Mouse (Mus musculus) retina, embryonic 14.5 days (tissue): ENCODE measurements at regions not wholly inside any gene's neighbourhood (a gene's known extent, or its start where the extent isn't known, plus 50 kb on each side); places are given as distances from the start of the nearest gene placed in this dataset.
A peak's percentile ranks its signal among the peaks of the same experiment; 100 is the strongest.

Source experiments
- DNase-seq: peaks from one replicate; pipeline ENCODE4 v3.0.0-alpha.2; 2015; ENCODE audit warnings: low spot score

DNA sequence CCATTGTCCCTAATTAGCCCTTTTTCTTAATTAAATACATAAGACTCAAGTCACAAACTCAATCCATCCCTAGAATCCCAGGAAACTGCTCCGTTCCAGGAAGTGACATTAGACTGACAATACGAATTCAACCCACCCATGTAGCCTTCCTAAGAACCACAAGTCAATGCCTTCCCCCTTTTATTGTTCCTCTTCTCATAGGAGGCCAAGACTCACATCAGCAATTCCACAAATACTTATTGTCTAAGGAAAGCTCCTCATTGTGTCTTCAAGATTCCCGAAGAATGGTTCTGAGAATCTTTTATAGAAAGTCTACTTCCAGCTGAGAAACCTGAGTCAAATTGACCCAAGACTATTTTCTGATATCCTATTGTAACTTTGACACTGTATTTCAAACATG lies 147.3 kb downstream of the Dmac1 start:
- no peak for DNase-seq

DNA sequence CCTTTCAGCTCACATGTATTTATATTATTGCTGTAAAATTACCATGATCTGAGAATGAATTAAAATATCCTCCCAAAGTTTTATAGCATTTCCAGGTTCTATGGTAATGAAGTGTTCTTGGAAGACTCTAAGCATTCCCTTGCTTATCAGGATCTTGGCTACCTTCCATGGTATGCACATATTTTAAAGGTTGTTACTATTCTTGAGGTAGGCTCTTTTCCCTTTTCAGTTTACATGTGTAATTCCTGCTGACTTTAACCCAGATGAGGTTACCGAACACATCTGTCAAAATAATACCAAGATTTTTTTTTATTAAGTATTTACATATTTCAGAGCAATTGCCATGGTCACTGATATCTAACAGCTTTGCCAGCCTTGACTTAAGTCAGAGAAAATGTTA lies 162.2 kb downstream of the Dmac1 start:
- no peak for DNase-seq

DNA sequence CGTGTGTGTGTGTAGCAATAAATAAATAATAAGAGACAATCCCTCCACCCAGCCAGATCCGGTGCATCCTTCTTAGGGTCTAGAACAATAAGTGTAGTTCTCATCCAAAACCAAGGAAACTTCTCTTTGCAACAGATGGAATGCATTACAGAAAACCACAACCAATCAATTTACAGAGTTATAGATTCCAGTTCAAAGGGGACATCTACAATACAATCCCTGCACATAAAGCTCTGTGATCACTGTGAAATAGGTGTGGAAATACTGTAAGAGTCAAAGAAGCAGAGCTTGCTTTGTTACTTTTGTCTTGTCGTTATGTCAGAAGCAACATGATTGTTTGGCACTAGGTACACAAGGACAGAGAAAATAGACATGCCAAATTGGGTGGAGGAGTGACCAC lies 162.8 kb downstream of the Dmac1 start:
- no peak for DNase-seq

DNA sequence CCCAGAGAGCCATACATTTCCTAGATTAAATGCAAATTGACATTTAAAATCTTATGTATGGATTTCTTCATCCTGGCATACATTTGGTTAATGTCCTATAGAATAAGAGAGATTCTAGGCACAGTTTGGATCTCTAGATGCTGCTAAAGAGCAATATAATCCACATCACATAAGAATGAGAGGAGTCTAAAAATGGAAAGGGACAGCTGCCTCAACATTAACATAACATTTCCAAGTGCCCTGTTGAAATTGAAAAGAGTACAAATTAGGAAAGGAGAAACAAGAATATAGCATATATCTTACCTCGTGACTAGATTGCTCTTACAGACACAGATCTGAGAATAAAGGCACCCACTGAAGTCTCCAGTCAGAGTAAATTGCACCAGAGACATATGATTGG lies 212.3 kb downstream of the Dmac1 start:
- no peak for DNase-seq

DNA sequence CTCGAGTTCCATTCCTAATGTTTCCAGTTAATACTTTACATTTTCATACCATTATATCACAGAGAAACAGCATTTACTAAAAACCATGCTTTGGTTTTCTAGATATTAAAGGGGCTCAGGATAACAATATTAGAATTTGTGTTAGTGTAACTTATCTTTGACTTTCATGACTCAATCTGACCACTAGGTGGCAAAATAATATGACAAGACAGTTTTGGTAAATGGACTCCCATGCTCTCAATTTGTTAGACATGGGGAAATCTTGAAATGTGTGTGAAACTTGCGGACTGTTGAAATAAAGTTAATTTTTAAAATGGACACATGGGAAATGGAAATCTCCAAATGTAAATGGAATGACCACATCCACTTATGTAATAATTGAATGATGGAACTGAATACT lies 214.8 kb downstream of the Dmac1 start:
- peak; percentile 65 for DNase-seq

DNA sequence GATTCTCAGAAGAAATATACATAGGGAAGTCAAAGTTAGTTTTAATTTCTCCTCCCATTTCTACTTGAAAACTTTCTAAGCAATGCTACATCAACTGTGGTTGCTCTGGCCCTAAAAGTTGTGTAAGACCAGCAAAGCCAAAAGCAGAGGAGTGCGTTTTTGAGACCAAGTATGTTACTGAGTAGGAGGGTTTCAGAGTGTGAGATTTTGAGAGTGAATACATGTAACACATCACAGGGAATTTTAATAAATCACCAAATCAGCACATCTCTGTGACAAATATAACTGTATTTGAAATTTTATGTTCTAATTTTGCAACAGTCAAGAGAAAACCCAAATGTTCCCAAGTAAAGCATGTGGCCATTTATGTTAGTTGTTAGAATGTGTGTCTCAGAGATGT lies 234.6 kb downstream of the Dmac1 start:
- no peak for DNase-seq

DNA sequence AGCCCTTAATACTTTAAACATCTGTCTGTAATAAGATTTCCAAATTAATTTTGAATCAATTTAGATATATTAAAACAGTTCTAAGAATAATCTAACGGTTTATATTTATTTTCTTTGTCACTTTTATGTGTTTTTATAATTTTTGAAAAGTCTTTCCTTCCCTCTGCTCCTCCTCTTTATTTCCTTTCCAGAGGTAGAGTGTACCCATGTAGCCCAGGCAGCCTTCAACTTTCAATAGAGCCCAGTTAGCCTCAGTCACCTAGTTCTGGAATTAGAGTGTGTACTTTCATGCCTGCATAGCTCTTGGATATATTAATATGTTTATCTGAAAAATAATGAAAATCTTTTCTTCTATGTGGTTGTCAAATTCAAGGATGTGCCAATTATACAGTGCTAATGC lies 235.5 kb downstream of the Dmac1 start:
- DNase-seq, result no peak

DNA sequence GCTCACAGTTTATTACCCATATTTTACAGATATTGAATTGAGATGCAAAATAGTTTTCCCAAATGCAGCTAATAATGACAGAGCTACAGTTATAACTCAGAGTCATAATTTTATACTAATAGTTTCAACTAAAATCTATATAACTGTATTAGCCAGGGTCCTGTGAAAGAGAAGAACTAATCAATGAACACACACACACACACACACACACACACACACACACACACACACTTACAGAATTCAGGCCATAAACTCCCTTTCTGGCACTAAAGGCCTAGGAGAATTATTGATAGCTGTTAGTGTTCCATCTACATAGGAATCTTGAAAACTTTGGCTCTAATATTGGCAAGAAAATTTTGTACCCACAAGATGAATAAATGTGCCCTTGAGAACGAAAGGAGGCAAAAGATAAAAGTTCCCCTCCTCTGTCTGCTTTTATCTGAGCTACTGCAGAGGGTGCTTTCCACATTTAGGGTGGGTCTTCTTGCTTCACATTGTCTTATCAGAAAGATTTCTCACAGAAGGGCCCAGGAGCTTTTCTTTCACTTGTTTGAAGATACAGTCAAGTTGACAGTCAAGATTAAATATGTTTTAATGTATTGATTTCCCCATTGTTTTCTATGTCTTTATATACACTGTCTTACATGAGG lies 236.1 kb downstream of the Dmac1 start:
- DNase-seq, result no peak
